Mouse (Mus musculus): ENCODE measurements around the gene Mipep.

- no peak for TF ChIP-seq POLR2A (IDR thresholded peaks at IDR 0.05; ENCODE audit: low read depth, low read length)
- TF ChIP-seq CTCF (conservative IDR thresholded peaks at IDR 0.05; ENCODE audit: insufficient read depth, insufficient read length, low read depth, low read length) = no peak
Measured at GRCm38 (mm10) chr14:60777485-60777919, 6.9 kb upstream of the Mipep start.

Data from kidney, adult 2 months (tissue).